Mouse (Mus musculus) layer of hippocampus, adult 9-11 months (tissue): ENCODE results near the gene Lamtor5.
"Not testable (repeated sequence)": the region's sequence is repeated elsewhere in the genome, so short reads cannot be mapped to it uniquely, and the experiment has no call there.

Experiments used
- DNase-seq: peaks from one replicate; pipeline ENCODE4 v3.0.0; 2022

Gene Lamtor5

GRCm38 (mm10) chr3:107272433-107272832, 6.2 kb upstream of the Lamtor5 start:
- no peak for DNase-seq

- DNase-seq = peak; percentile 52
These were observed 4.8 kb upstream of the Lamtor5 start for GRCm38 (mm10) chr3:107273820-107274219.

GRCm38 (mm10) chr3:107275351-107275750, 3.3 kb upstream of the Lamtor5 start:
- DNase-seq = no peak

GRCm38 (mm10) chr3:107275996-107276395, 2.7 kb upstream of the Lamtor5 start:
- no peak for DNase-seq

GRCm38 (mm10) chr3:107276626-107277025, 2.0 kb upstream of the Lamtor5 start:
- DNase-seq = no peak

GRCm38 (mm10) chr3:107286123-107286522, 7.5 kb downstream of the Lamtor5 start:
- DNase-seq = no peak

GRCm38 (mm10) chr3:107287346-107287745, 8.7 kb downstream of the Lamtor5 start:
- DNase-seq = no peak

GRCm38 (mm10) chr3:107290764-107291381, 12.2 kb downstream of the Lamtor5 start, which contains the start of gene Slc16a4:
Gene Slc16a4 (plus strand): TSS chr3:107291230.
- no peak for DNase-seq

- no peak for DNase-seq
These were observed 17.2 kb downstream of the Lamtor5 start for GRCm38 (mm10) chr3:107295672-107296360.

- not testable (repeated sequence) for DNase-seq
These were observed 18.3 kb downstream of the Lamtor5 start for GRCm38 (mm10) chr3:107296917-107297316.

- DNase-seq = no peak
These were observed 38.7 kb downstream of the Lamtor5 start for GRCm38 (mm10) chr3:107317338-107317737.

- no peak for DNase-seq
These were observed 42.5 kb downstream of the Lamtor5 start for GRCm38 (mm10) chr3:107321141-107321540.

GRCm38 (mm10) chr3:107321776-107322175, 43.1 kb downstream of the Lamtor5 start:
- DNase-seq = no peak

- no peak for DNase-seq
These were observed 47.8 kb downstream of the Lamtor5 start for GRCm38 (mm10) chr3:107326442-107326841.

- DNase-seq = no peak
These were observed 52.1 kb downstream of the Lamtor5 start for GRCm38 (mm10) chr3:107330503-107331424.

GRCm38 (mm10) chr3:107331746-107332126, 53.1 kb downstream of the Lamtor5 start:
- no peak for DNase-seq

GRCm38 (mm10) chr3:107332127-107332959, 53.7 kb downstream of the Lamtor5 start:
- DNase-seq = peak; percentile 54

GRCm38 (mm10) chr3:107332960-107333380, 54.3 kb downstream of the Lamtor5 start:
- peak; percentile 99 for DNase-seq
